Mouse (Mus musculus): ENCODE data around the gene Iqce.

DNA sequence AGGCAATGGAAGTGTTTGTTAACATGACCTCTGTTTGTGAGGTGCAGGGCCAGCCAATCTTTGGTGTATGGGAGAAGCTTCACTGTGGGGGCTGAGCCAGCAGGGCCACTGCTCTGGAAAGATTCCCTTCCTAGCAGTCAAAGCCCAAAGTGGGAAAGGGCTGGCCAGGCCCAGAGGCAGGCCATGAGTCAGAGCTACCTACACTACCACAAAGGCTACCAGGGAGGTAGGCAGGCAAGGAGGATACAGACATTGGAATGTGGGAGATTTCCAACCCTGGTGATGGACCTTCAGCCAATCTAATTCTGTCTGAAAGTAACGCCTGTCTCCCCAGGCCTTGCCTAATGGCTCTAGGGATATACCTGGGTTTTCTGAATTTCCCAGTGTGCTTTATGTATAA lies 21.2 kb downstream of the Iqce start:
- TF ChIP-seq CTCF (conservative IDR thresholded peaks at IDR 0.05; ENCODE audit: low read length): no peak
- no peak for TF ChIP-seq NANOG (IDR thresholded peaks at IDR 0.05; ENCODE audit: borderline replicate concordance, low read length)

Measured in E14TG2a.4 (cell line).